Mouse (Mus musculus): ENCODE data around the gene Trpm6.

DNA sequence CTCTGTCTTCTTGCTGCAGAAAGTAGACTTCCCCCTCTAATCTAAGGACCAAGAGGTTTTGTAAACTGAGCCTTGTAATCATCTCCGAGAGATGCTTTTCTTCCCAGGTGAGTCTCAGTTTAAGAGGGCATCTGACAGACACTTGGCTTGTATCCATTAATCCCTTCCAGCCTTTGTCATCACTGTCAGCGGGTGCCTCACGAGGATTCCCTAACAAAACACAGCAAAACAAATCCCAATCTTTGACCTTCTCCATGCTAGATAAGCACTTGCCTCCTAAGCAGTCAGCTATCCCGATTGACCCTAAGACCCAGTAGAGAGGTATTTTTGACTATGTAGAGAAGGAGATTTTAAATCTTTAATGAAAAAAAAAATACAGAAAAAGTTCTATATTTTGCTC is 7.9 kb downstream of the Trpm6 start:
- TF ChIP-seq EP300 (IDR thresholded peaks at IDR 0.05; ENCODE audit: low read length) (no peak), JUND (conservative IDR thresholded peaks at IDR 0.05; ENCODE audit: low read depth, low read length) (no peak), POLR2A (IDR thresholded peaks at IDR 0.05; ENCODE audit: low read depth, low read length) (no peak), POLR2AphosphoS2 (IDR thresholded peaks at IDR 0.05; ENCODE audit: low read depth, low read length) (no peak), JUN (IDR thresholded peaks at IDR 0.05; ENCODE audit: insufficient read depth, low read depth, low read length) (no peak)

Data from CH12.LX (cell line).